Mouse (Mus musculus) embryonic facial prominence, embryonic 14.5 days (tissue): ENCODE measurements around the gene Pex11b. TPM values are rescaled to one million over a fixed set of nuclear protein-coding genes. Genes with fewer than 3 reads are reported as not detected.

Source experiments
- ATAC-seq: fragments of 200-750 bp; cut with Nextera tagmentation; 2 replicates; pipeline ENCODE4 v1.8.0; 2017; ENCODE audit warnings: low read depth, moderate number of reproducible peaks, moderate TSS enrichment
- DNase-seq: peaks from one replicate; pipeline ENCODE4 v3.0.0-alpha.2; 2015; ENCODE audit warnings: low spot score
- H3K27ac ChIP-seq: fragments of 300-500 bp; sonication (generic); replicated peaks from 2 replicates; pipeline ENCODE4 v1.5.1; 2014; ENCODE audit warnings: low read depth, mild to moderate bottlenecking, low read length, moderate library complexity
- H3K27me3 ChIP-seq: fragments of 300-500 bp; sonication (generic); replicated peaks from 2 replicates; pipeline ENCODE4 v1.6.1; 2014; ENCODE audit warnings: low read length; ENCODE audit not compliant: control insufficient read depth, insufficient read depth
- H3K36me3 ChIP-seq: fragments of 300-500 bp; sonication (generic); 2 replicates; pipeline ENCODE4 v1.6.1; 2014; ENCODE audit warnings: low read length, mixed read lengths; ENCODE audit not compliant: control insufficient read depth, insufficient read depth
- H3K4me1 ChIP-seq: fragments of 300-500 bp; sonication (generic); 2 replicates; pipeline ENCODE4 v1.6.1; 2014; ENCODE audit warnings: antibody characterized with exemption, low read length; ENCODE audit not compliant: control insufficient read depth, insufficient read depth
- H3K4me2 ChIP-seq: fragments of 300-500 bp; sonication (generic); 2 replicates; pipeline ENCODE4 v1.6.1; 2014; ENCODE audit warnings: low read depth, mild to moderate bottlenecking, low read length, moderate library complexity, mixed read lengths
- H3K4me3 ChIP-seq: fragments of 300-500 bp; sonication (generic); 2 replicates; pipeline ENCODE4 v1.5.1; 2014; ENCODE audit warnings: low read depth, mild to moderate bottlenecking, low read length
- H3K9ac ChIP-seq: fragments of 300-500 bp; sonication (generic); 2 replicates; pipeline ENCODE4 v1.6.1; 2014; ENCODE audit warnings: low read depth, mild to moderate bottlenecking, low read length, moderate library complexity, mixed read lengths
- H3K9me3 ChIP-seq: fragments of 300-500 bp; sonication (generic); 2 replicates; pipeline ENCODE4 v1.6.1; 2016; ENCODE audit warnings: low read length; ENCODE audit not compliant: control insufficient read depth
- WGBS: fragments of 180-500 bp; shearing (Covaris S2); extraction: QIAGEN DNeasy Blood & Tissue Kit; methylation state at CpG from one replicate; pipeline ENCODE4 v1.1.7; 2014; 5-methylcytosine and 5-hydroxymethylcytosine counted together
- polyA plus RNA-seq: library from polyadenylated mRNA; unstranded; fragments of >200 nt; fragmentation: Nextera tagmentation; extraction: Ambion mirVana; gene quantifications from 2 replicates; pipeline ENCODE4 v1.2.1, GENCODE M21; 2014

Pex11b gene
- polyA plus RNA-seq, 1 experiment from 2014 or later, result 51.6 TPM

DNA sequence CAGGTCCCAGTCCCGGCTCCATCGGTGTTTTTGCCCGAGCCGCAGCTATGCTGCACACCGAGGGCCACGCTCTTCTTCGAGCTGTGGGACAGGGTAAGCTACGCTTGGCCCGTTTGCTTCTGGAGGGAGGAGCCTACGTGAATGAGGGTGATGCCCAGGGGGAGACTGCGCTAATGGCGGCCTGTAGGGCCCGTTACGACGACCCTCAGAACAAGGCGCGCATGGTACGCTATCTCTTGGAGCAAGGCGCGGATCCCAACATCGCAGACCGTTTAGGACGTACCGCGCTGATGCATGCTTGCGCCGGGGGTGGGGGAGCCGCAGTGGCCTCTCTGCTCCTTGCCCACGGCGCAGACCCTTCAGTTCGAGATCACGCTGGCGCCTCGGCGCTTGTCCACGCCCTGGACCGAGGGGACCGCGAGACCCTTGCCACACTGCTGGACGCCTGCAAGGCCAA lies 37.7 kb upstream of the Pex11b start:
- peaks cover 32% of the 10 kb centered on the region for H3K4me1 ChIP-seq
- H3K36me3 ChIP-seq, result no peaks in the 10 kb centered on the region
- no peaks in the 10 kb centered on the region for H3K9me3 ChIP-seq
- WGBS, result under 1% methylated on average over 33 of the region's 40 CpGs
- peaks cover 7% of the 10 kb centered on the region for H3K27me3 ChIP-seq
- peak overlapping the region; percentile 74 for H3K9ac ChIP-seq
- peak overlapping the region; percentile 99 for H3K4me2 ChIP-seq
- DNase-seq (peak; percentile 51), ATAC-seq (no peak)
- peak overlapping the region; percentile 61; the same call in 1 of the 2 replicates for H3K27ac ChIP-seq
- peak overlapping the region; percentile 58 for H3K4me3 ChIP-seq

DNA sequence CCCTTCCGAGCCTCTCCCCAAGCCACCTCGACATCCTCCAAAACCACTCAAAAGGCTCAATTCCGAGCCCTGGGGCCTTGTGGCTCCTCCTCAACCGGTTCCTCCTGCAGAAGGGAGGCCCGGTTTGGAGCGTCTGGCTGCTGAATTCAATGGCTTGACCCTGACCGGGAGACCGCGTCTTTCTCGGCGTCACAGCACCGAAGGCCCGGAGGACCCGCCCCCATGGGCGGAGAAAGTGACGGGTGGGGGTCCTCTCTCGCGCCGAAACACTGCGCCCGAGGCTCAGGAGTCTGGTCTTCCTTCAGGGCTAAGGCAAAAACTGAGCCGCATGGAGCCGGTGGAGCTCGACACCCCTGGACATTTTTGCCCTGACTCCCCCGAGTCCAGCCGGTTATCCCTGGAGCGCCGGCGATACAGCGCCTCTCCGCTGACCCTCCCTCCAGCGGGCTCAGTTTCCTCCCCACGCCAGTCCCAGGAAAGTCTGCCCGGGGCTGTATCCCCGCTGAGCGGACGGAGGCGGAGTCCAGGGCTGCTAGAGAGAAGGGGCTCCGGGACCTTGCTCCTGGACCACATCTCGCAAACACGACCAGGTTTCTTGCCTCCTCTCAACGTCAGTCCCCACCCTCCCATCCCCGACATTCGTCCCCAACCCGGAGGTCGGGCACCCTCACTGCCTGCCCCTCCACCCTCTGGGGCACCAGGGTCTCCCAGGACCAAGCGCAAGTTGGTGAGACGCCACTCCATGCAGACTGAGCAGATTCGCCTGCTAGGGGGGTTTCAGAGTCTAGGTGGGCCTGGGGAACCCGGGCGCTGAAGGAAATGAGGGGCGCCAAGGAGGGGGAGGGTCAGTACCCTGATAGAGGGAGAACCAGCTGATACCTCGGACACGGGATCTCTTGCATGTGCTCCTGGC lies 36.8 kb upstream of the Pex11b start:
- Histone ChIP-seq H3K4me2 (peak overlapping the region; percentile 99), H3K36me3 (no peaks in the 10 kb centered on the region), H3K4me1 (peaks cover 32% of the 10 kb centered on the region), H3K9me3 (no peaks in the 10 kb centered on the region), H3K27ac (peak overlapping the region; percentile 61), H3K9ac (peak overlapping the region; percentile 74), H3K27me3 (peaks cover 7% of the 10 kb centered on the region), H3K4me3 (peak overlapping the region; percentile 58)
- peak; percentile 87 for DNase-seq
- WGBS, result 1% methylated on average over 40 of the region's 54 CpGs
- no peak for ATAC-seq

DNA sequence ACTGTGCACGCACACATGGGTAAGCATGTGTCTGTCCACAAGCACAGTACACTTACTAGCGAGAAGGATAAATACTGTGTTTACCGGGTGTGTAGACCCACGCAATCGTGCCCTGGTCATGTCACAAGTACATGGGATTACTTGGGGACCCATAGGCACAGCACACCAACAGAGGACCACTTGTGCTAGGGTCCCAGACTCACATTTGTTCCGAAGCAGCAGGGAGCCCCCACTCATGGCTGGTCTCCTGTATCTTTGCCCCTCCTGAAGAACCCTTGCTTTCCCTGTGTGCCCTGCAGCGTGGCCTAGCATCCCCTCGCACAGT lies 36.1 kb upstream of the Pex11b start:
- DNase-seq, result no peak
- ATAC-seq, result no peak
- WGBS, result 59% methylated on average over 8 of the region's 8 CpGs
- no peaks in the 10 kb centered on the region for H3K36me3 ChIP-seq
- peak overlapping the region; percentile 74; the same call in 1 of the 2 replicates for H3K9ac ChIP-seq
- no peaks in the 10 kb centered on the region for H3K9me3 ChIP-seq
- H3K4me3 ChIP-seq, result peak overlapping the region; percentile 58
- no peak overlapping the region for H3K27ac ChIP-seq
- H3K4me1 ChIP-seq, result peaks cover 32% of the 10 kb centered on the region
- peaks cover 7% of the 10 kb centered on the region for H3K27me3 ChIP-seq
- H3K4me2 ChIP-seq, result peak overlapping the region; percentile 99

GRCm38 (mm10) chr3:96599411-96599810 lies 35.8 kb upstream of the Pex11b start:
- Histone ChIP-seq H3K9ac (no peak overlapping the region), H3K4me3 (no peak overlapping the region), H3K4me2 (0 out of 2 replicates have a peak overlapping the region, but pooled peaks have one; percentile 99), H3K9me3 (no peaks in the 10 kb centered on the region), H3K36me3 (no peaks in the 10 kb centered on the region), H3K27ac (no peak overlapping the region), H3K27me3 (peaks cover 7% of the 10 kb centered on the region), H3K4me1 (peaks cover 34% of the 10 kb centered on the region)
- ATAC-seq (no peak), DNase-seq (no peak)
- WGBS, result 64% methylated on average over 3 of the region's 3 CpGs

DNA sequence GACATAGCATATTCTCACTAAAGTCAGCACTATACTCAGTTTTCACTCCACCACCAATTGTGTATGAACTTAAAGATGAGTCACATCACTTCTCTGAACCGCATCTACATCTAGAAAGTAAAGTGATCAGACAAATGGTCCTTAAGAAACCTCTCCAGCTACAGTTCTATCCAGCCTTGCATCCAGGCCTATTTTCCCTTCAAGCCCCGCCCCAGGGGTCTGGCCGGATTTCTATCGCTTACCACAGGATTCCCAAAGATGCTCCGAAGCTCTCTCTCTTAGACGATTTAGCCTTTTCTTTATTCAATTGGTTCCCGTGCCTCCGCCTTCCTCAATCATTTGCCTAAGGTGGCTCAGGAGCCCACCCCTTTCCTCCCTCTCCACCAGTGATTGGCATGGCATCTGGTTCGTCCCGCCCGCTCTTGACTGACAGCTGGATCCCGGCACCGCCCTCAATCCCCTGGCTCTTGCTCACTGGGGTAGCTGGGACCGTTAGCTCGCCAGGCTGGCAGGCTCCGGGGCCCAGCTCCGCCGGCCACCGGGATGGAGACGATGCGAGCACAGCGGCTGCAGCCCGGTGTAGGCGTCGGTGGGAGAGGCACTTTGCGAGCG lies 34.4 kb upstream of the Pex11b start, which contains the start of gene Lix1l:
Gene Lix1l, plus strand, starts transcription at position 511 of the 612 bp plus-strand sequence.
- WGBS, result 1% methylated on average over 23 of the region's 27 CpGs
- Histone ChIP-seq H3K36me3 (no peaks in the 10 kb centered on the region), H3K9ac (peak within 1 kb of the TSS; percentile 89), H3K4me3 (peak within 1 kb of the TSS; percentile 76), H3K27ac (peak within 1 kb of the TSS; percentile 97), H3K4me2 (peak within 1 kb of the TSS; percentile 59), H3K27me3 (peaks cover 1% of the 10 kb centered on the region), H3K4me1 (peaks cover 31% of the 10 kb centered on the region), H3K9me3 (no peaks in the 10 kb centered on the region)
- peak; percentile 96 for ATAC-seq
- DNase-seq, result peak; percentile 99

- Histone ChIP-seq H3K4me1 (peaks cover 25% of the 10 kb centered on the region), H3K27me3 (no peaks in the 10 kb centered on the region; the same call in 1 of the 2 replicates), H3K36me3 (no peaks in the 10 kb centered on the region), H3K4me3 (peak overlapping the region; percentile 76), H3K9ac (peak overlapping the region; percentile 89), H3K4me2 (peak overlapping the region; percentile 59), H3K27ac (peak overlapping the region; percentile 97), H3K9me3 (no peaks in the 10 kb centered on the region)
- peak; percentile 91 for DNase-seq
- 1% methylated on average over 19 of the region's 40 CpGs for WGBS
- ATAC-seq, result peak; percentile 58
These were observed 33.9 kb upstream of the Pex11b start for GRCm38 (mm10) chr3:96601251-96601787.

- Histone ChIP-seq H3K36me3 (no peaks in the 10 kb centered on the region), H3K27ac (peak overlapping the region; percentile 97), H3K9ac (peak overlapping the region; percentile 89), H3K27me3 (no peaks in the 10 kb centered on the region; the same call in 1 of the 2 replicates), H3K4me2 (peak overlapping the region; percentile 59), H3K4me3 (peak overlapping the region; percentile 76), H3K9me3 (no peaks in the 10 kb centered on the region), H3K4me1 (peaks cover 17% of the 10 kb centered on the region)
- DNase-seq, result peak; percentile 49
- ATAC-seq, result no peak
- WGBS, result 22% methylated on average over 10 of the region's 10 CpGs
These were observed 33.1 kb upstream of the Pex11b start for GRCm38 (mm10) chr3:96601941-96602703.

- Histone ChIP-seq H3K9ac (peak overlapping the region; percentile 89), H3K27me3 (no peaks in the 10 kb centered on the region; the same call in 1 of the 2 replicates), H3K4me3 (peak overlapping the region; percentile 76), H3K27ac (peak overlapping the region; percentile 97), H3K9me3 (no peaks in the 10 kb centered on the region), H3K4me1 (peaks cover 15% of the 10 kb centered on the region), H3K36me3 (no peaks in the 10 kb centered on the region), H3K4me2 (peak overlapping the region; percentile 59)
- 31% methylated on average over 5 of the region's 5 CpGs for WGBS
- ATAC-seq (no peak), DNase-seq (no peak)
These were observed 32.5 kb upstream of the Pex11b start for GRCm38 (mm10) chr3:96602704-96603084.
